Mouse (Mus musculus) left cerebral cortex, postnatal 4 days (tissue): ENCODE measurements around the gene 9330159F19Rik. TPM values are rescaled to one million over a fixed set of nuclear protein-coding genes. Genes with fewer than 3 reads are reported as not detected.

Experiments
- DNase-seq: peaks from one replicate; pipeline ENCODE4 v3.0.0-alpha.2; 2022
- intact Hi-C: fragments of 180-260 bp; cut with DNase I; formaldehyde crosslinking; loops from one replicate; pipeline ENCODE4 v1.15.1; 2025
- total RNA-seq, 2 experiments: library from RNA; stranded (reverse); gene quantifications; 2 replicates each; pipeline ENCODE4 v1.2.3; 2021

Gene 9330159F19Rik
- total RNA-seq = 100 to 1,000 TPM; 145 to 151 TPM

- no peak for DNase-seq
- intact Hi-C loops = loop anchor here (10.0 kb wide), 1 partner anchor 127 kb away; no protein-coding TSS in a partner anchor
Observed at GRCm38 (mm10) chr10:29211453-29211852, at the start of gene 9330159F19Rik. 9330159F19Rik (plus strand) TSS chr10:29211606.

GRCm38 (mm10) chr10:29161664-29162063 lies 49.7 kb upstream of the 9330159F19Rik start:
- intact Hi-C loops = no loop called here
- no peak for DNase-seq

- intact Hi-C loops = no loop called here
- no peak for DNase-seq
Observed at GRCm38 (mm10) chr10:29173778-29174177, 37.6 kb upstream of the 9330159F19Rik start.

- no peak for DNase-seq
- intact Hi-C loops = no loop called here
Observed at GRCm38 (mm10) chr10:29175656-29176055, 35.8 kb upstream of the 9330159F19Rik start.

- DNase-seq = no peak
- intact Hi-C loops = no loop called here
Observed at GRCm38 (mm10) chr10:29176881-29177280, 34.5 kb upstream of the 9330159F19Rik start.

GRCm38 (mm10) chr10:29178003-29178402 lies 33.4 kb upstream of the 9330159F19Rik start:
- intact Hi-C loops = no loop called here

GRCm38 (mm10) chr10:29180210-29180609 lies 31.2 kb upstream of the 9330159F19Rik start:
- no peak for DNase-seq
- intact Hi-C loops = no loop called here

More at GRCm38 (mm10) chr10:29178003-29178402, 33.4 kb upstream of the 9330159F19Rik start:
- DNase-seq = no peak

GRCm38 (mm10) chr10:29181046-29181445 lies 30.4 kb upstream of the 9330159F19Rik start:
- DNase-seq = no peak
- intact Hi-C loops = no loop called here

GRCm38 (mm10) chr10:29193769-29194168 lies 17.6 kb upstream of the 9330159F19Rik start:
- DNase-seq = no peak
- intact Hi-C loops = loop anchor here (5.0 kb wide), 1 partner anchor 46 kb away; no protein-coding TSS in a partner anchor

GRCm38 (mm10) chr10:29196811-29197210 lies 14.6 kb upstream of the 9330159F19Rik start:
- intact Hi-C loops = no loop called here
- no peak for DNase-seq

GRCm38 (mm10) chr10:29198642-29199041 lies 12.8 kb upstream of the 9330159F19Rik start, which contains the start of gene Gm49353:
Gm49353 (plus strand) TSS chr10:29198954.
- intact Hi-C loops = no loop called here
- DNase-seq = no peak

GRCm38 (mm10) chr10:29199835-29200234 lies 11.6 kb upstream of the 9330159F19Rik start:
- DNase-seq = no peak
- intact Hi-C loops = no loop called here

GRCm38 (mm10) chr10:29200609-29201008 lies 10.8 kb upstream of the 9330159F19Rik start:
- no peak for DNase-seq
- intact Hi-C loops = no loop called here

- intact Hi-C loops = loop anchor here (5.0 kb wide), 1 partner anchor 54 kb away; no protein-coding TSS in a partner anchor
- no peak for DNase-seq
Observed at GRCm38 (mm10) chr10:29206730-29207129, 4.7 kb upstream of the 9330159F19Rik start.

GRCm38 (mm10) chr10:29208735-29209134 lies 2.7 kb upstream of the 9330159F19Rik start:
- no peak for DNase-seq
- intact Hi-C loops = loop anchor here (5.0 kb wide), 1 partner anchor 56 kb away; no protein-coding TSS in a partner anchor

GRCm38 (mm10) chr10:29213534-29214100 lies 2.2 kb downstream of the 9330159F19Rik start:
- no peak for DNase-seq
- intact Hi-C loops = loop anchor here (10.0 kb wide), 1 partner anchor 129 kb away; no protein-coding TSS in a partner anchor

- DNase-seq = no peak
- intact Hi-C loops = loop anchor here (10.0 kb wide), 1 partner anchor 132 kb away; no protein-coding TSS in a partner anchor
Observed at GRCm38 (mm10) chr10:29216957-29217356, 5.6 kb downstream of the 9330159F19Rik start.

GRCm38 (mm10) chr10:29217451-29217850 lies 6.0 kb downstream of the 9330159F19Rik start:
- no peak for DNase-seq
- intact Hi-C loops = loop anchor here (10.0 kb wide), 1 partner anchor 133 kb away; no protein-coding TSS in a partner anchor

- no peak for DNase-seq
- intact Hi-C loops = no loop called here
Observed at GRCm38 (mm10) chr10:29225329-29225728, 13.9 kb downstream of the 9330159F19Rik start.

GRCm38 (mm10) chr10:29231208-29231607 lies 19.8 kb downstream of the 9330159F19Rik start:
- DNase-seq = peak; percentile 13
- intact Hi-C loops = no loop called here
